Mouse (Mus musculus) lung, embryonic 16.5 days (tissue): ENCODE measurements around the gene Ypel2. TPM values are rescaled to one million over a fixed set of nuclear protein-coding genes. Genes with fewer than 3 reads are reported as not detected.

Source experiments
- ATAC-seq: fragments of 200-750 bp; cut with Nextera tagmentation; 2 replicates; pipeline ENCODE4 v1.8.0; 2017; ENCODE audit warnings: low read depth, mild to moderate bottlenecking, moderate library complexity
- H3K27ac ChIP-seq: fragments of 300-500 bp; sonication (generic); 2 replicates; pipeline ENCODE4 v1.5.1; 2014; ENCODE audit warnings: mild to moderate bottlenecking, control low read depth, low read length
- H3K27me3 ChIP-seq: fragments of 300-500 bp; sonication (generic); 2 replicates; pipeline ENCODE4 v1.6.1; 2014; ENCODE audit warnings: low read depth, low read length, mixed read lengths; ENCODE audit not compliant: control insufficient read depth, insufficient read depth
- H3K36me3 ChIP-seq: fragments of 300-500 bp; sonication (generic); 2 replicates; pipeline ENCODE4 v1.6.1; 2014; ENCODE audit warnings: low read length; ENCODE audit not compliant: control insufficient read depth, insufficient read depth
- H3K4me1 ChIP-seq: fragments of 300-500 bp; sonication (generic); replicated peaks from 2 replicates; pipeline ENCODE4 v1.6.1; 2014; ENCODE audit warnings: low read length, mixed read lengths; ENCODE audit not compliant: control insufficient read depth, insufficient read depth
- H3K4me2 ChIP-seq: fragments of 300-500 bp; sonication (generic); 2 replicates; pipeline ENCODE4 v1.6.1; 2014; ENCODE audit warnings: low read depth, low read length, control low read depth
- H3K4me3 ChIP-seq: fragments of 300-500 bp; sonication (generic); 2 replicates; pipeline ENCODE4 v1.5.1; 2014; ENCODE audit warnings: mild to moderate bottlenecking, low read length, control low read depth
- H3K9ac ChIP-seq: fragments of 300-500 bp; sonication (generic); 2 replicates; pipeline ENCODE4 v1.6.1; 2014; ENCODE audit warnings: low read length, control low read depth
- H3K9me3 ChIP-seq: fragments of 300-500 bp; sonication (generic); 2 replicates; pipeline ENCODE4 v1.6.1; 2016; ENCODE audit warnings: low read length; ENCODE audit not compliant: control insufficient read depth
- WGBS: fragments of 180-500 bp; shearing (Covaris S2); extraction: QIAGEN DNeasy Blood & Tissue Kit; methylation state at CpG from one replicate; pipeline ENCODE4 v1.1.7; 2014; 5-methylcytosine and 5-hydroxymethylcytosine counted together
- polyA plus RNA-seq: library from polyadenylated mRNA; unstranded; fragments of >200 nt; fragmentation: Nextera tagmentation; extraction: Ambion mirVana; gene quantifications from 2 replicates; pipeline ENCODE4 v1.2.1, GENCODE M21; 2015

Gene Ypel2
- polyA plus RNA-seq, 1 experiment from 2014 or later: 11.8 TPM

DNA sequence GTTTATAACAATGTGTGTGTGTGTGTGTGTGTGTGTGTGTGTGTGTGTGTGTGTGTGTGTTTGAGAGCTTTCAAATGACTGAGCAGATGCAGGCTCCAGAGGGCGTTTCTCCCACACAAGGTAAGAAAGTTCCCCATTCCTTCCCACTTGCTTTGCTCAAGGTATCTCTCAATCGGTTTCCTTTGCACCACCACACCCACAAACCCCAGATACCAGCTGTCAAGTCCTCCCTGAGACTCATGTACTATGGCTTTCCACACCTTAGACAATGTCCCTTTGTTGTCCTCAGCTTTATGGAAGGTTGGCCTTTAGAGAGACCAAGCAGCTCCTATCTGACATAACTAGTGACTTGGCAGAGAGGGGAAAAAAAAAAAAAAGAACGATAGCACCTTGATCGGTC, 29.3 kb upstream of the Ypel2 start:
- ATAC-seq: no peak
- no peak overlapping the region for H3K27ac ChIP-seq
- WGBS: 50% methylated on average over 4 of the region's 4 CpGs
- H3K4me2 ChIP-seq: no peak overlapping the region
- H3K9me3 ChIP-seq: no peaks in the 10 kb centered on the region
- no peak overlapping the region for H3K9ac ChIP-seq
- peaks cover 15% of the 10 kb centered on the region for H3K4me1 ChIP-seq
- H3K36me3 ChIP-seq: no peaks in the 10 kb centered on the region
- H3K27me3 ChIP-seq: no peaks in the 10 kb centered on the region
- no peak overlapping the region for H3K4me3 ChIP-seq

DNA sequence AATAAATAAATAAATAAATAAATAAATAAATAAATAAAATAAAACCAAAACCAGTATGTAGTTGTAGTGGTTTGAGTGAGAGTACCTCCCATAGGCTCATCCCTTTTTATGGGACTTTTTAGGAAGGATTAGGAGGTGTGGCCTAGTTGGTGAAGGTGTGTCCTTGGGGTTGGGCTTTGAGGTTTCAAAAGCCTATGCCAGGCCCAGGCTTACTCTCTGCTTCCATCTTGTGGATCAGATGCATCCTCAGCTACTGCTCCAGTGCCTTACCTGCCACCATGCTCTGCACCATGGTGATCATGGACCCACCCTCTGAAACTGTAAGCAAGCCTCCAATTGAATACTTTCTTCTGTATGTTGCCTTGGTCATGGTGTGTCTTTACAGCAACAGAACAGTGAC, 28.0 kb upstream of the Ypel2 start:
- no peak for ATAC-seq
- Histone ChIP-seq H3K9ac (no peak overlapping the region), H3K36me3 (no peaks in the 10 kb centered on the region), H3K4me1 (peaks cover 10% of the 10 kb centered on the region), H3K27me3 (no peaks in the 10 kb centered on the region), H3K9me3 (no peaks in the 10 kb centered on the region), H3K27ac (no peak overlapping the region), H3K4me3 (no peak overlapping the region), H3K4me2 (no peak overlapping the region)

DNA sequence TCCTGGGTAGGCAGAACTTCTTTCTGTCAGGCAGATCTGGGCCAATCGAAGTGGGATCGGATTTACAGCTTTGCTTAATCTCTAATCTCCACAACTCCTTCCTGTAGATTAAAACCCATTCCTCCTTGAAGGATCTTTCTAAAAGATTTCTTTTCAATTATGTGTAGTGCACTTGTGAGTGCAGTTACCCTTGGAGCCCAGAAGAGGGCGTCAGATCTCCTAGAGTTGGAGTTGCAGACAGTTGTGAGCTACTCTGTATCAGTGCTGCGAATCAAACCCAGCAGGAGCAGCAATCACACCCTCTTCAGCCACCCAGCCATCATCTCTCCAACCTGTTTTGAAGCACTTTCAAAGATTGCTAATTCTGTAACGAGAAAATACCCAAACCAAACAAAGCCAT, 26.9 kb upstream of the Ypel2 start:
- Histone ChIP-seq H3K4me3 (no peak overlapping the region), H3K4me1 (0 out of 2 replicates have a peak, but pooled peaks cover 2% of the 10 kb centered on the region), H3K9me3 (no peaks in the 10 kb centered on the region), H3K9ac (no peak overlapping the region), H3K27ac (no peak overlapping the region), H3K4me2 (no peak overlapping the region), H3K36me3 (no peaks in the 10 kb centered on the region), H3K27me3 (no peaks in the 10 kb centered on the region)
- no peak for ATAC-seq
- 73% methylated on average over 5 of the region's 5 CpGs for WGBS

DNA sequence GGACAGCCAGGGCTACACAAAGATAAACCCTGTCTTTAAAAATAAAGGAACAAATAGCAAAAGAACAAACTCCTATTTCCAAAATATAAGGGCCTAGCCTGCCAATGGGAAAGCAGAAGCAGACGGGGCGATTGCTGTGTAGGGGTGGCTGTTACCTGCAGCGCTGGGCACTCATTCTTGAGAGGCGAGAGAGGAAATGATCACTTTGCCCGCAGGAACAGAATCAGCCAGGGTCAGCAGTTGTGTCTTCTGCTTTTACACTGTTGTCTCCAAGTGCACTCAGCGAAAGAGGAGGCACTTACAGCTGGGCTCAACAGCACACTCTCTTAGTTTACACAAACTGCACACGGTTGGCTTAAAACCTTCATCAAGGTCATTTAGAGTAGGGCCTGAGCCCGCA, 25.9 kb upstream of the Ypel2 start:
- Histone ChIP-seq H3K4me1 (0 out of 2 replicates have a peak, but pooled peaks cover 2% of the 10 kb centered on the region), H3K9ac (no peak overlapping the region), H3K4me2 (no peak overlapping the region), H3K36me3 (no peaks in the 10 kb centered on the region), H3K4me3 (no peak overlapping the region), H3K27ac (no peak overlapping the region), H3K27me3 (no peaks in the 10 kb centered on the region), H3K9me3 (no peaks in the 10 kb centered on the region)
- WGBS: 76% methylated on average over 8 of the region's 8 CpGs
- ATAC-seq: no peak

DNA sequence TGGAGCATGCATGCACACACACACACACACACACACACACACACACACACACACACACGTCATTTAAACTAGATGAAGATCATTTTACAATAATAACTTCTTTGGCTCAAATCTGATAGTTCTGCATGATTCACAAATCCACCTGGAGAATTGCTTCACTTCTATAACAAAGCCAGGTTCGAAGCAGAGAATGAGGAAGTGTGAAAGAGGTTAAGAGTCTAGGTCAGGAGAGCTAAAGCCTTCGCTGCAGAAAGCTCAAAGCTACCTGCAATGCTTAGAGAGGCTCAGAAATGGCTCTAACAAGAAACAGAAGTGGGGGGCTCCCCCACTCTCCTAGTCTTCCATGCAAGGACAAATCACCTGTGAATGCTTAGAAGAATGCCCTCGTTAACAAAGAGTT, 24.6 kb upstream of the Ypel2 start:
- no peaks in the 10 kb centered on the region for H3K27me3 ChIP-seq
- H3K36me3 ChIP-seq: no peaks in the 10 kb centered on the region
- no peak for ATAC-seq
- H3K4me1 ChIP-seq: 0 out of 2 replicates have a peak, but pooled peaks cover 2% of the 10 kb centered on the region
- no peak overlapping the region for H3K9ac ChIP-seq
- no peak overlapping the region for H3K4me2 ChIP-seq
- H3K4me3 ChIP-seq: no peak overlapping the region
- WGBS: 53% methylated on average over 4 of the region's 4 CpGs
- no peaks in the 10 kb centered on the region for H3K9me3 ChIP-seq
- no peak overlapping the region for H3K27ac ChIP-seq

DNA sequence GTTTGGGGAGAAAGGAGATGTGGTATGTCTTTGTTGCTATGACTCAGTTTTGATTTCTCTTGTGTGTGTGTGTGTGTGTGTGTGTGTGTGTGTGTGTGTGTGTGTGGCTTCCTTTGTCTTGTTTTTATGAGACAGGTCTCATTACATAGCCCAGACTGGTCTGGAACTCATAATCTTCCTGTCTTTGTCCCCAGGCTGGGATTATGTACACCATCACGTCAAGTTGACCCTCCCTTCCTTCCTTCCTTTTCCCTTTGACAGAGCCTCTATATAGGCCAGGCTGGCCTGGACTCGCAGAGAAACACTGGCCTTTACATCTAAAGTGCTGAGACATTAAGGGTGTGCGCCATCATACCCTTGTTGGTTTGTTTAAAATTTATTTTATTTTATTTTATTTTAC, 22.2 kb upstream of the Ypel2 start:
- 0 out of 2 replicates have a peak, but pooled peaks cover 2% of the 10 kb centered on the region for H3K4me1 ChIP-seq
- 65% methylated on average over 3 of the region's 3 CpGs for WGBS
- H3K27ac ChIP-seq: no peak overlapping the region
- H3K36me3 ChIP-seq: no peaks in the 10 kb centered on the region
- no peak overlapping the region for H3K4me3 ChIP-seq
- H3K27me3 ChIP-seq: no peaks in the 10 kb centered on the region
- peak; percentile 88 for ATAC-seq
- no peak overlapping the region for H3K4me2 ChIP-seq
- no peak overlapping the region for H3K9ac ChIP-seq
- H3K9me3 ChIP-seq: no peaks in the 10 kb centered on the region

DNA sequence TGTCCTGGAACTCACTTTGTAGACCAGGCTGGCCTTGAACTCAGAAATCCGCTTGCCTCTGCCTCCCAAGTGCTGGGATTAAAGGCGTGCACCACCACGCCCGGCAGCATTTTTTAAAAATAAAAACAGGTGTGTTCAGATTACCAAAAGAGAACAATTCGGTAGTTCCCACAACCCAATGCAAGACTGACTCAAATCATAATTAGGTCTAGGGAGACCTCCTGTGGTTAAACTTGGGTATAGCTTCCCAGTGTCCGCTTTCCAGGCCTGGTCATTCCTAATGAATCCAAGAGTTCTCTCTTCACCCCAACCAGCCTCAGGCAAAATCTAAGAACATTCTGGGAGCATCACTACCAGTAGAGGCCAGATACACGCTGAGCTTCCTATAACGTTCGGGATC, 17.0 kb upstream of the Ypel2 start:
- no peak overlapping the region for H3K9ac ChIP-seq
- H3K27ac ChIP-seq: no peak overlapping the region
- peak; percentile 71; the same call in 1 of the 2 replicates for ATAC-seq
- no peak overlapping the region for H3K4me3 ChIP-seq
- peaks cover 8% of the 10 kb centered on the region for H3K4me1 ChIP-seq
- H3K27me3 ChIP-seq: no peaks in the 10 kb centered on the region
- 19% methylated on average over 9 of the region's 9 CpGs for WGBS
- no peaks in the 10 kb centered on the region for H3K36me3 ChIP-seq
- H3K4me2 ChIP-seq: no peak overlapping the region
- H3K9me3 ChIP-seq: no peaks in the 10 kb centered on the region

DNA sequence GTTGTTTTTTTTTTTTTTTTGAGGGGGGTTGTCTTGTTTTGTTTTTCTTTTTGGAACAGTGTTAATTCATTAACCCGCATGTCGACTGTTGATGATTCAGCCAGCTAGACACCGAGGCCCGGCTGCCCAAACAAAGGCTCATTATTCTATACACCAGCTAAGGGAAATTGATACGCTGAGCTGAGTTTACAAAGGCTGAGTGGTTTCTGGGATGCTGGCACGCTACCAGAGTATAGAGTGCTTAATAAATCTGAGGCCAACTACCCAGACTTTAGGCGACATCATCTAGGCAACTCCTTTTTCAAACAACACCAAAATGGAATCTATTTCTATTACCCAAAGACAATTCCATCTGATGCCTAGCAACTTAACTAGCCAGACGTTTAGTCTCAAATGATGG, 13.9 kb upstream of the Ypel2 start:
- peaks cover 12% of the 10 kb centered on the region for H3K4me1 ChIP-seq
- H3K9me3 ChIP-seq: no peaks in the 10 kb centered on the region
- no peak overlapping the region for H3K4me2 ChIP-seq
- peak; percentile 51; the same call in 1 of the 2 replicates for ATAC-seq
- no peak overlapping the region for H3K4me3 ChIP-seq
- WGBS: 16% methylated on average over 8 of the region's 8 CpGs
- H3K27me3 ChIP-seq: no peaks in the 10 kb centered on the region
- H3K9ac ChIP-seq: no peak overlapping the region
- H3K36me3 ChIP-seq: no peaks in the 10 kb centered on the region
- peak overlapping the region; percentile 71 for H3K27ac ChIP-seq

DNA sequence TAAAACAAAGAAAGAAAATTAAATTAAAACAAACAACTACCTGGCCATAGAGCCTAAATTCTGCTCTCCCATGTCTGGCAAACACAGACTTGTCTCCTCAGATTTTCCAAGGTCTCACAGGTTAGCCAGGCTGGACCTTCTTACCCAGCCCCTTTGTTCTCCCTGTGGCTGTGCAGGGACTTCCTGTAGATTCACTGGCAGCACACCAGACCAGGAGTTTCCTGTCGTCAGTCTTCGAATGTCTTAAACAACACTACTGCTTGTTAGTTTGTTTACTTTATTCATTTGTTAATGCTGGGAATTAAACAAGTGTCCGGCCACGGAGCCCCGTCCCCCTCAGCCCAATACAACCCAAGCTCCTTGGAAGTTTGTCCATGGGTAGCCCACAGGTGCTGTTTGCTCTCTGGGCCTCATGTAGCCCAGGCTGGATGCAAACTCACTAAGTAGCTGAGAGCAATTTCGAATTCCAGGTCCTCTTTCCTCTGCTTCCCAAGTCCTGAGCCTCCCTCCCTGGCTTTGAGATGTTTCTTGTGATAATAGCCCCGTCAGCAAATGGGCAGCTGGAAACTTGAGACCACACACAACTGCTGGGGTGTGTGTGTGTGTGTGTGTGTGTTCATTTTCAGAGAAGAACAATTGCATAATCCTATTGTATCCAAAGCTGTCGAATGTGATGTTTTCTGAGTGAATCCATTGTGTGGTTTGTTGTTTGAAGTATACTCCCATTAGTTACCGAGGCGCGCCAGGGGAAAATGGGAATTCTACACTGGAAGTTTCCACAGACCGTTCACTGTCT, 11.7 kb upstream of the Ypel2 start:
- Histone ChIP-seq H3K27ac (peak overlapping the region; percentile 75), H3K9me3 (no peaks in the 10 kb centered on the region), H3K27me3 (no peaks in the 10 kb centered on the region), H3K4me3 (no peak overlapping the region), H3K36me3 (no peaks in the 10 kb centered on the region), H3K4me1 (peaks cover 12% of the 10 kb centered on the region), H3K9ac (no peak overlapping the region), H3K4me2 (no peak overlapping the region)
- ATAC-seq: peak; percentile 69
- WGBS: 38% methylated on average over 12 of the region's 12 CpGs
